Mouse (Mus musculus): ENCODE measurements around the gene Cct6b. TPM values are rescaled to one million over a fixed set of nuclear protein-coding genes. Genes with fewer than 3 reads are reported as not detected.
"Not testable (repeated sequence)": the region's sequence is repeated elsewhere in the genome, so short reads cannot be mapped to it uniquely, and the experiment has no call there.

Gene Cct6b
- polyA plus RNA-seq, 1 experiment = not detected

DNA sequence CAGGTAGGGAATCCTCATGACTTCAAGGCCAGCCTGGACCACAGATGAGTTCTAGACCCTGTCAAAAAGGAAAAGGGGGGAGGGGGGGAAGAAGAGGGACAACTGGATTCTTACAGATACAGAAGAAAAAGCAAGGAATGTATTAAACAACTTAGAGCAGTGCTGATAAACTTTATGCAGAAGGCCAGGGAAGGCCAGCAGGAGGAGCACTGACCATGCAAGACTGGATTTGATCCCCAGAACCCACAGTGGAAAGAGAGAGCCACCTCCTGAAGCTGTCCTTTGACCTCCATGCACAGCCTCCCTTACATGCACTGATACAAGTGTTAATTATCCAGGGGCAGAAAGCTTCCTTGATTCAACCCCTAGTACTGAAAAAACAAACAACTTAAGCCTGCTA is 29.9 kb downstream of the Cct6b start:
- no peak overlapping the region for H3K27ac ChIP-seq (ENCODE audit: control insufficient read depth, insufficient read depth, low read depth, low read length, poor library complexity)
- TF ChIP-seq POLR2A (IDR thresholded peaks at IDR 0.05; ENCODE audit: borderline replicate concordance, control insufficient read depth, low read depth, low read length) = no peak
- no peak for TF ChIP-seq CTCF (IDR thresholded peaks at IDR 0.05; ENCODE audit: control insufficient read depth, insufficient read depth, low read length)
- H3K4me3 ChIP-seq (replicated peaks; ENCODE audit: control insufficient read depth, low read depth, low read length) = no peak overlapping the region
- H3K4me1 ChIP-seq (ENCODE audit: control insufficient read depth, insufficient read depth, low read length) = no peaks in the 10 kb centered on the region

DNA sequence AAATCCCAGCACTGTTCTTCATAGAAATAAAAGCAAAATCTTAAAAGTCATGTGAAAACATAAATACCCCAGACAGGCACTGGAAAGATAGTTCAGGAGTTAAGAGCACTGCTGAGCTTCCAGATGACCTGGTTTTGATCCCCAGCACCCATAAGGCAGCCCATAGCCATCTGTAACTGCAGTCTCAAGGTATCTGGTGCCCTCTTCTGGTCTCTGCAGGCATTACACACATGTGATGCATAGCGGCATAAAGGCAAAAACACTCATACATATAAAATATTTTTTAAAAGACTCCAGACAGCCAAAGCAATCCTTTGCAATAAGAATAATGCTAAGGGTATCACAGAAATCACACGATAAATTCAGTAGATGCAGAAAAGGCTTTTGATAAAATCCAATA is 37.3 kb downstream of the Cct6b start:
- Histone ChIP-seq H3K4me1 (ENCODE audit: control insufficient read depth, insufficient read depth, low read length) (no peaks in the 10 kb centered on the region), H3K4me3 (replicated peaks; ENCODE audit: control insufficient read depth, low read depth, low read length) (no peak overlapping the region), H3K27ac (ENCODE audit: control insufficient read depth, insufficient read depth, low read depth, low read length, poor library complexity) (no peak overlapping the region)
- TF ChIP-seq POLR2A (IDR thresholded peaks at IDR 0.05; ENCODE audit: borderline replicate concordance, control insufficient read depth, low read depth, low read length) (no peak), CTCF (IDR thresholded peaks at IDR 0.05; ENCODE audit: control insufficient read depth, insufficient read depth, low read length) (peak; percentile 29; the same call in 1 of the 2 replicates)
- 83% methylated on average over 2 of the region's 2 CpGs for WGBS

GRCm38 (mm10) chr11:82719294-82719693 is 44.8 kb downstream of the Cct6b start:
- no peak for TF ChIP-seq POLR2A (IDR thresholded peaks at IDR 0.05; ENCODE audit: borderline replicate concordance, control insufficient read depth, low read depth, low read length)
- no peak for TF ChIP-seq CTCF (IDR thresholded peaks at IDR 0.05; ENCODE audit: control insufficient read depth, insufficient read depth, low read length)
- Histone ChIP-seq H3K27ac (ENCODE audit: control insufficient read depth, insufficient read depth, low read depth, low read length, poor library complexity) (no peak overlapping the region), H3K4me3 (replicated peaks; ENCODE audit: control insufficient read depth, low read depth, low read length) (no peak overlapping the region), H3K4me1 (ENCODE audit: control insufficient read depth, insufficient read depth, low read length) (no peaks in the 10 kb centered on the region)
- WGBS = 25% methylated on average over 12 of the region's 12 CpGs

GRCm38 (mm10) chr11:82712681-82713080 is 51.4 kb downstream of the Cct6b start:
- TF ChIP-seq POLR2A (IDR thresholded peaks at IDR 0.05; ENCODE audit: borderline replicate concordance, control insufficient read depth, low read depth, low read length) (no peak), CTCF (IDR thresholded peaks at IDR 0.05; ENCODE audit: control insufficient read depth, insufficient read depth, low read length) (no peak)
- H3K4me3 ChIP-seq (replicated peaks; ENCODE audit: control insufficient read depth, low read depth, low read length) = no peak overlapping the region
- no peaks in the 10 kb centered on the region for H3K4me1 ChIP-seq (ENCODE audit: control insufficient read depth, insufficient read depth, low read length)
- 86% methylated on average over 3 of the region's 3 CpGs for WGBS
- no peak overlapping the region for H3K27ac ChIP-seq (ENCODE audit: control insufficient read depth, insufficient read depth, low read depth, low read length, poor library complexity)

DNA sequence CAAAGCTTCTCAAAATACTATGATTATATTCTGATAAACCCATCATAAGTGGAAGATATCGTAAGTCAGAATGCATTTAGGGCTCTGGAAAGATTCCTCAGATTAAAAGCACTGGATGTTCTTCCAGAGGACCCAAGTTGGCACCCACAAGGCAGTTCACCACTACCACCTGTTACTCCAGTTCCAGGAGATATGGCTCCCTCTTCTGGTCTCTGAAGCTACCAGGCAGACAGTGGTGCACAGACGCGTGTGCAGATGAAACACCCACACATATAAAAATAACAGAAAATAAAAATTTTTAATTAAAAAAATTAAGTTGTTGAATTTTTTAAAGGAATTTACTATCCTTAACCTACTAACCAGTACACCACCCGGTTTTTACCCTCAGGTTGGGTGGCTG is 55.2 kb downstream of the Cct6b start:
- TF ChIP-seq POLR2A (IDR thresholded peaks at IDR 0.05; ENCODE audit: borderline replicate concordance, control insufficient read depth, low read depth, low read length) = no peak
- TF ChIP-seq CTCF (IDR thresholded peaks at IDR 0.05; ENCODE audit: control insufficient read depth, insufficient read depth, low read length) = peak; percentile 22; the same call in 1 of the 2 replicates
- no peak overlapping the region for H3K4me3 ChIP-seq (replicated peaks; ENCODE audit: control insufficient read depth, low read depth, low read length)
- no peak overlapping the region for H3K27ac ChIP-seq (ENCODE audit: control insufficient read depth, insufficient read depth, low read depth, low read length, poor library complexity)
- H3K4me1 ChIP-seq (ENCODE audit: control insufficient read depth, insufficient read depth, low read length) = no peaks in the 10 kb centered on the region
- WGBS = 77% methylated on average over 4 of the region's 4 CpGs

DNA sequence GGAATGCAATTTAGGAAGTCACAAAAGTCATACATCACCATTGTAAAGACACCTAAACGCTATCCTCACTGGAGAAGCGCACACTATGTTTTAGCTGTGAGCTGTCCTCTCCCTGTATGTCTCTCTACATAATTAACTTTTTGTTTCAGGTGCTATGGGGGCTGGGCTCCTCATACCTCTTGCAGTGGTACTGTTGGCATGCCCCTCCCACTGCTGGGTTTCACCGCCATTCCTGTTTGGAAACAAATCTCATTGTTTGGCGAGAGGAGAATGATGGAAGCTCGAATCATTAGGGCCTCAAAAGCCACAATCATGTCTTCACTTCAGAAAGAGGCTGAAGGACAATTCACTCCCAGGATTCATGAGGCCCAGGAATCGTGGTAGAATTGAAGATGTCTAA is 59.0 kb downstream of the Cct6b start:
- WGBS = 75% methylated on average over 6 of the region's 6 CpGs
- Histone ChIP-seq H3K4me3 (replicated peaks; ENCODE audit: control insufficient read depth, low read depth, low read length) (no peak overlapping the region), H3K27ac (ENCODE audit: control insufficient read depth, insufficient read depth, low read depth, low read length, poor library complexity) (no peak overlapping the region), H3K4me1 (ENCODE audit: control insufficient read depth, insufficient read depth, low read length) (no peaks in the 10 kb centered on the region)
- no peak for TF ChIP-seq CTCF (IDR thresholded peaks at IDR 0.05; ENCODE audit: control insufficient read depth, insufficient read depth, low read length)
- TF ChIP-seq POLR2A (IDR thresholded peaks at IDR 0.05; ENCODE audit: borderline replicate concordance, control insufficient read depth, low read depth, low read length) = no peak

GRCm38 (mm10) chr11:82699865-82700410 is 64.2 kb downstream of the Cct6b start:
- no peaks in the 10 kb centered on the region for H3K4me1 ChIP-seq (ENCODE audit: control insufficient read depth, insufficient read depth, low read length)
- no peak for TF ChIP-seq CTCF (IDR thresholded peaks at IDR 0.05; ENCODE audit: control insufficient read depth, insufficient read depth, low read length)
- TF ChIP-seq POLR2A (IDR thresholded peaks at IDR 0.05; ENCODE audit: borderline replicate concordance, control insufficient read depth, low read depth, low read length) = no peak
- no peak overlapping the region for H3K4me3 ChIP-seq (replicated peaks; ENCODE audit: control insufficient read depth, low read depth, low read length)
- WGBS = 80% methylated on average over 11 of the region's 11 CpGs
- no peak overlapping the region for H3K27ac ChIP-seq (ENCODE audit: control insufficient read depth, insufficient read depth, low read depth, low read length, poor library complexity)

DNA sequence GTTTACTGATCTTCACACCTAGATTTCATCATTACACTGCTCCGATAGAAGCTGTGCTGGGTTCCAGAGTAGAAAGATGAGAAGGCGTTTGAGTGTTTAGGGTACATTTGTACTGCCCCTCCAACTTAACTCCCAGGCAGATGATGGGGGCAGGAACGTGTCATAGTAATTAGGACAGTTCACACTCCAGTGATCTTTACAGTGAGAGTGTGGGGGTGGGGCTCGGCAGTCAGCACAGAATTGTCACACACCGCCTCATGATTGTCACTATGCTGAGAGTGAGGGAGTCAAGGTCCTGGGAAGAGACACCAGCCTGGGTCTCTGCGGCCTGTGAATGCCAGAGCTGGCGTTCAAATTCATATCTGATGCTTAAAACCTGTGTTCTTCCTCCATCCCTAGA is 68.2 kb downstream of the Cct6b start:
- no peak for TF ChIP-seq POLR2A (IDR thresholded peaks at IDR 0.05; ENCODE audit: borderline replicate concordance, control insufficient read depth, low read depth, low read length)
- TF ChIP-seq CTCF (IDR thresholded peaks at IDR 0.05; ENCODE audit: control insufficient read depth, insufficient read depth, low read length) = no peak
- WGBS = 76% methylated on average over 7 of the region's 7 CpGs
- H3K27ac ChIP-seq (ENCODE audit: control insufficient read depth, insufficient read depth, low read depth, low read length, poor library complexity) = no peak overlapping the region
- no peaks in the 10 kb centered on the region; the same call in none of the 2 replicates for H3K4me1 ChIP-seq (ENCODE audit: control insufficient read depth, insufficient read depth, low read length)
- no peak overlapping the region for H3K4me3 ChIP-seq (replicated peaks; ENCODE audit: control insufficient read depth, low read depth, low read length)

DNA sequence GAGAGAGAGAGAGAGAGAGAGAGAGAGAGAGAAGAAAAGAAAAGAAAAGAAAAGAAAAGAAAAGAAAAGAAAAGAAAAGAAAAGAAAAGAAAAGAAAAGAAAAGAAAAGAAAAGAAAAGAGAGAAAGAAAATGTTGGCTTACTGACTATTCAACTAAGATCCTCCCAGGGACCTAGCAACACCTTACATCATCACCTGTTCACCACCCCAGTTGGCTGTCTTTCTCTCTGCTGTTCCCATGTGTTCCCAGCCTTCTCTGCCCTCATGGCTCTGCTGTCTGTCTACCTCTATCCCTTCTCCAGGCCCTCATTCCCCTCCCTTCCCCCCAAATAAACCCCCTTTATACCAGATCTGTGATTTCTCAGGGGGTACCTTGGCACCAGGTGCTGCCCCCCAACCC is 69.2 kb downstream of the Cct6b start:
- not testable (repeated sequence) for H3K27ac ChIP-seq (ENCODE audit: control insufficient read depth, insufficient read depth, low read depth, low read length, poor library complexity); H3K4me3 ChIP-seq (replicated peaks; ENCODE audit: control insufficient read depth, low read depth, low read length)

More for the DNA sequence above, 69.2 kb downstream of the Cct6b start:
- not testable (repeated sequence) for H3K4me1 ChIP-seq (ENCODE audit: control insufficient read depth, insufficient read depth, low read length)

All from bone marrow, adult 2 months (tissue).